Mouse (Mus musculus): ENCODE results near the gene Slf2.

Gene Slf2

GRCm38 (mm10) chr19:44930744-44931453 lies at the start of gene Slf2:
TSS of gene Slf2 (plus strand) at chr19:44931151.
- DNase-seq (ENCODE audit: low read depth), result peak; percentile 98

DNA sequence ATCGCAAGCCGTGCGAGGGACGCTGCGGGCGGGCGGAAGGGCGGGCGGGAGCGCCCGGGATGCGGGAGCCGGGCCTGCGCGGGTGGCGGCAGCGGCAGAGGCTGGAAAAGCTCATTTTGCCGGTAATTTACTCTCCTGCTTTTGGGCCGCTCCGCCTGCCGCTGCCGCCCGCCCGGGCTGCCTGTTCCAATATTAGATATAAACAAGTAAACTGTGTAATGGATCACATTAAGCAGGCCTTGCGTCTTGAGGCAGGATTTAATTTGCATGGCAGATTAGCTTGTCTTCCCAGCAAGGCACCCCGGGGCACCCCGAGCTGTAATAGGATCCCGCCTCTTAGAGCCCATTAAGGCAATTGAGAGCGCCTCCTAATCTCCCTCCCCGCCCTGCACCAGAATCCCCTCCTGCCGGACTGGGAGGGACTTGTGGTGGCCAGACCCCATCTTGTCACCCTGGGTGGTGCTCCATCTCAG lies 48.4 kb upstream of the Slf2 start:
- no peak for DNase-seq (ENCODE audit: low read depth)

GRCm38 (mm10) chr19:44884331-44884730 lies 46.6 kb upstream of the Slf2 start:
- DNase-seq (ENCODE audit: low read depth), result no peak

- no peak for DNase-seq (ENCODE audit: low read depth)
These were observed 44.5 kb upstream of the Slf2 start for GRCm38 (mm10) chr19:44886475-44886874.

GRCm38 (mm10) chr19:44887679-44888235 lies 43.2 kb upstream of the Slf2 start:
- DNase-seq (ENCODE audit: low read depth), result peak; percentile 55

GRCm38 (mm10) chr19:44889548-44889947 lies 41.4 kb upstream of the Slf2 start:
- DNase-seq (ENCODE audit: low read depth), result no peak

DNA sequence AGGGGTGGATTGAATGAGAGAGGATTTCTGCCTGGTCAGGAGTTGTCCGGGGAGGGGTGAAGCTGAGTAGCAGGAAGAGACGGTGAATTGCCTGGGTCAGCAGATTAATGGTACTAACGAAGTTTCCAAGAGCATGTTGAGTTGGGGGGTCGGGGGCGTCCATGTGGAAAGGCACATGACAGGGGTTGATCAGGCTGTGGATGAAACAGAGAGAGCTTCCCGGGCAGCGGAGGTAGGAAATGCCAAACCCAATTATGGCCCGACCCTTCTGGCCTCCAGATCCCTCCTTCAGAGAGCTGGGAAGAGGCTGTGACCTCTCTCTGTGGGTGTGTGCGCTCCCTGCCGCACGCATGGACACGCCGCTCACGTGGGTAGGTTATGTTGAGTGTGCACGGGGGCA lies 39.5 kb upstream of the Slf2 start:
- DNase-seq (ENCODE audit: low read depth), result no peak

DNA sequence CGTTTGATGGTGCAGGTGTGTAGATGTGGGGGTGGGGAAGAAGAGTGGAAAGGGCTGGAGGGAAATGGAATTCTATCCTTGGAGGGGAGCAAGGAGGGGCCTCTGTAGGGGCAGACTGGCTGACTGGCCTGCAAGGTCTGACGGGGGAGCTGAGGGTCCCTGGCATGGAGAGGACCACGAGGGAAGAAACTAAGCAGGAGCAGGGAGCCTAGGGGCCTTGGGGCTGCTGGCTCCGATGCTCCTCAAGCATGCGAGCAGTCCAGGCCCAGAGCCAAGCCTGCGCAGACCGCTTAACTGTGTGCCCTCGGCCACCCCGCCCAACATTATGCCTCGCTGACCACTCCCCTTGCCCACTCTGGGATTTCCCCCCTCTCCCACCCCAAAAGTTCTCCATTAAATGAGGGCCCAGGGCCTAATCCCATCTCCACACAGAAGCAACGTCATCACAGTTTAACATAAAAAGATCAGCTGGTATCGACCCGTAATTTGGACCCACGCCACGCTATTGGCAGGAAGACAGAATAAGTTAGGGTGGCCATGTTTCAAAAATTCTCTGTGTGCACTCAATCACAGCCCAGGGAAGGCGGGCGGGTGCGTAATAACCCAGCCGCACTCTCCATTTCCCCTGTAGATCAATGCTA lies 37.6 kb upstream of the Slf2 start:
- no peak for DNase-seq (ENCODE audit: low read depth)

DNA sequence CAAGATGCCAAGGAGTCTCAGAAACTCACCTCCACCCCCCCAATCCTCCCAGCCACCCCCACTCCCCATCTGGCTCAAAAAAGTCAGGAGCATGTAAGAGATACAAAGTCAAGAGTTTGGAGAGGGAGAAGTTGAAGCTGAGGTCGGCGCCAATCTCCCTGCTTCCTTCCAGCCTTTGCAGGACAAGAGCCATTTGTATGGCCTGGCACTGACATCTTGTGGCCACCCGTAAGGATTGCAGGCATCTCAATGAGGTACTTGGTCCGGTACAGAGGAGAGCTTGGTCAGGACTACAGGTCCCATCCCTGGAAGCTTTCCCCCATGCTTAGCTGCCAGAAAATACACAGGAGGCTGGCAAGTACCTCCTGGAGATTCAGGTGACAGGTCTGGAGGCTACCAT lies 35.7 kb upstream of the Slf2 start:
- peak; percentile 33 for DNase-seq (ENCODE audit: low read depth)

- DNase-seq (ENCODE audit: low read depth), result no peak
These were observed 34.5 kb upstream of the Slf2 start for GRCm38 (mm10) chr19:44896450-44896849.

DNA sequence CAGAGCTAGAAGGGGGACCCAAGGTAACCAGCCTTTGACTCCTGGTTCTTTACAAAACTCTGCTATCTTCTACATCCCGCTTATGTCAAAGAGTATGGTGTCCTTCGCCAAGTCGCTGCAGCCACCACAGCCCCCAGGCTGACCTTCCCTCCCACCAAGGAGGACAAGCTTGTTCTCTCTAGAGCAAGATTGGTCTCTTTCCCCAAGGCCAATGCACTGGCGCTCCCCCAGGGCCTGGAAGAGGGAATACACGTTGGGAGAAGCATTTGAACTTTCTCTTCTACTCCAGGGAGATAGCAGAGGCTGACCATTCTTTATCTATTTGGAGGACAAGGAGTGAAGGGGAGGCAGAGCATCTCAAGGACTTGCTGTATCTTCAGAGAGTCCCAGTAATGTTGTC lies 33.4 kb upstream of the Slf2 start:
- no peak for DNase-seq (ENCODE audit: low read depth)

DNA sequence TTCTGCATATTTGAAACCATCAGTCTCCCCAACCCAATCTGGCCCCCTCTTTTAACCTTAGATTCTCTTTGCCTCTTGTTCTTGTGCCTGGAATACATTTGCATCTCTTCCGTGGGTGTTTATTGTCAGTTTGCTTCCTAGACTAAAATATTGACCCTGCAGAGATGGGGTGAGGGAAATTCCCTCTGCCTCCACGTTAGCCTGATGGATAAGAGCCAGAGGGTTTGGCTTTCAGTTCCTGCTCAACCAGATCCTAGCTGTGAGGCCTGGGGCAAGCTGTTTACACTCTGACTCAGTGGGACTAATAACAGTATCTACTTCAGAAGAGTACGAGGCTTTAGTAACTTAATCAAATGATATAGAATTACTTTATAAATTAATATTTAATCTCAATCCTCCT lies 32.3 kb upstream of the Slf2 start:
- no peak for DNase-seq (ENCODE audit: low read depth)

DNA sequence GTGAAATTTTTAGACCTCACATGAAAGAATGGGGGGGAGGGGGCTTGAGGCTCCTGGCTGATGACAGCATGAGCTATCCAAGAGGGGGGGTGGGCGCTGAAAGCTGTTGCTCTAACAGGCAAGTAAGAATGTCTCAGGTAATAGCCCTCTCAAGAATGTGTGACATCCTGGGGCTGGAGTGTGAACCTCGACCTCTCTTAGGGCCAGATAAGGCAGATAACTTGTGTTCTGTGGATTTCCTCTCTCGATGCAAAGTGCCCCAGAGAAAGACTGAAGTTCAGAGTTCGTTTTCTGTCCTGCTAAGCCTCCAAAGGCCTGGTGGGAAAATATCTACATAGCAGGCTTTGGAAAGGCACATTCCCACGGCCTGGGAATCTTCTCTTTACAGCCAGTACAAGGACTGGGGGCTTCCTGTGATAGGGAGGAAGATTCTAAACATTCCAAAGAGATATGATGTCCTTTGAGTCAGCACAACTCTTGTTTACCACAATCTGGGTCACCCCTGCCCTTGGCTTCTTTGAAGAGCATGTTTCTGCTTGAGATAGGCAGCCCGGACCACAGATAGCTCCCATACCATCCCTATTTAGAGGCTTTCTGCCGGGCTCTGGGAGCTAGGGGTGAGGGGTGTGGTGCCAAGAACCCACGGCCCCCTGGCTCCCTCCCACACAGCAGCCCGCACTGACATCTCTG lies 31.7 kb upstream of the Slf2 start:
- DNase-seq (ENCODE audit: low read depth), result no peak

DNA sequence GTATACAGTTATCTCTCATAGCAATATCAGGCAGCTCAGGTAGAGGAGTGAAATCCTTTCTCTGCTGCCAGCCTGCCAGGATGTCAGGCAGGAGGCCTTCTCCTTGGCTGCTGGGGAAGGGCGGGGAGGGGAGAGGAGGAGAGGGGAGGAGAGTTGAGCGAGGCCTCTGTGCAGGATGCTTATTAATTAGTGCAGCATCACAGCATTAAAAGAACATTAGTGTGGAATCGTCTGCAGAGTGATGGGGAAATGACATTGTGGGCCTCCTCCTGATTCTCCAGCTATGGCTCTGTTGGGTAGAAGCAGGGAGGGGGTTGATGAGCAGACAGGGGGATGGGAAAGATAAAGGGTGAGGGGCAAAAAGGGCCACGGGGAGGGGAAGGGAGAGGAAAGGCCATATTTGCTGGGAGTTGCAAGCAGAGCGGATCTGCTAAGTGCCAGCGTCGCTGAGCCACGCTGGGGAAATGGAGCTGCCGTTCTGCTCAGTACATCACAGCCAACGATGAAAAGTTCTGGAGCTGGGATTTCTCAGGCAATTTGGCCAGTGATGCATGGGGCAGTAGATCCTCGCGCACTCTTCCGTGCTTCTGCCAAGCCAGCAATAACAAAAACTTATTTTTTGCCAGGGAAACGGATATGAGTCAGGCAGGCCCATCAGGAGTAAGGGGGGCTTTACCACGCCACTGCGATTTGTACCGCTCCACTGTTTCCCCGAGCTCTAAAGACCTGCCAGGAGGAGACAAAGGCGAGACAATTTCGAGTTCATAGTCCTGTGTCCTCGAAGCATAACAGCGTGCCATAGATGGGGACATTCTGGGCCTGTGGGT lies 30.8 kb upstream of the Slf2 start:
- no peak for DNase-seq (ENCODE audit: low read depth)

- no peak for DNase-seq (ENCODE audit: low read depth)
These were observed 29.9 kb upstream of the Slf2 start for GRCm38 (mm10) chr19:44901047-44901446.

DNA sequence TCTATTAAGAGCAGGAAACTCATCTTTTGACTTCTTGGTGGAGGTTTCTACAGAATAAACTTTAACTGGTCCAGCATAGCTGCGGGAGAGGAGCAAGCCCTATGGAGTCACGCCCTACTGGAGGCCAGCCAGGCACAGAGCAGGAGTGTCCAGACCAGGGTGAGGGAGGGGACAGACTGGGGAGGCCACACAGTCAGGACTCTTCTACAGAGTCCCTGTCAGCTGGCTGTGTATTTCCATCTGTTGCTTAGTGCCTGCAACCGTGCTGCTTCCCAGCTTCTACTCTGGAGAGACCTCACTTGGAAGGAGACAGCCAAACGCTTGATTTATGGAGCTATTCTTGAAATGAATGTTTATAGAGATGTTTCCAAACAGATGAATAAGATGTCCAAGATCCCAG lies 28.6 kb upstream of the Slf2 start:
- no peak for DNase-seq (ENCODE audit: low read depth)

- DNase-seq (ENCODE audit: low read depth), result no peak
These were observed 27.5 kb upstream of the Slf2 start for GRCm38 (mm10) chr19:44903343-44904000.

GRCm38 (mm10) chr19:44904141-44904720 lies 26.7 kb upstream of the Slf2 start:
- no peak for DNase-seq (ENCODE audit: low read depth)

GRCm38 (mm10) chr19:44905316-44905715 lies 25.6 kb upstream of the Slf2 start:
- no peak for DNase-seq (ENCODE audit: low read depth)

GRCm38 (mm10) chr19:44907851-44908690 lies 22.9 kb upstream of the Slf2 start:
- DNase-seq (ENCODE audit: low read depth), result no peak
